In the genomic region with DNA sequence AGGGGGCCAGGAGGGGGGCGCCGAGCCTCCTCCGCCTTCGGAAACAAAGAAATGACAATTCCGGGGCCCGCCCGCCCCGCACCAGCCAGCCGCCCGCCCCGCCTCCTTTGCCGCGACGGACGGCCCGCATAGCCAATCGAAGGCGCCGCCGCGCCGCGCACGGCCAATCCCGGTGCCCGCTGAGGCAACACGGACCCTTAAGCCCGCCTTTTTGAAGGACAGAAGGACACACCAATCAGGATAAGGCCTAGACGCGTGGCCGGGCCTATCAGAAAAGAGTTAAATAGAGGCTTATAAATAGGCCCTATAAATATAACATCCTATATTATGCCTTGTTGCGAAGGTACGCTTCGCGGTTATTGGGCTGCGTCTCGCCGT, we compare ENCODE assay signal across 8 mouse cellular contexts. TPM values are rescaled to one million over a fixed set of nuclear protein-coding genes. Genes with fewer than 3 reads are reported as not detected.
A peak's percentile ranks its signal among the peaks of the same experiment; 100 is the strongest.
DNase-seq lines count a peak whose midpoint lies in the region; ATAC-seq and TF ChIP-seq lines count a peak whose summit lies in the region.

Maco1 (minus strand) TSS at position 87 of the 378 bp plus-strand sequence.

- H3K4me1 ChIP-seq in embryonic facial prominence, embryonic 12.5 days: peaks cover 25% of the 10 kb centered on the region
- H3K4me1 ChIP-seq in limb, embryonic 14.5 days (ENCODE audit: control insufficient read depth, insufficient read depth, low read length): peaks cover 12% of the 10 kb centered on the region
- peaks cover 16% of the 10 kb centered on the region; the same call in 1 of the 2 replicates for H3K4me1 ChIP-seq in midbrain, postnatal 0 days (ENCODE audit: insufficient read depth, low read length)

- H3K27me3 ChIP-seq in embryonic facial prominence, embryonic 12.5 days: no peaks in the 10 kb centered on the region
- no peaks in the 10 kb centered on the region for H3K27me3 ChIP-seq in limb, embryonic 14.5 days (ENCODE audit: control insufficient read depth, insufficient read depth, low read length)
- no peaks in the 10 kb centered on the region for H3K27me3 ChIP-seq in midbrain, postnatal 0 days (ENCODE audit: insufficient read depth, low read length)

- peak within 1 kb of the TSS; percentile 76 for H3K4me2 ChIP-seq in embryonic facial prominence, embryonic 12.5 days (replicated peaks)
- H3K4me2 ChIP-seq in limb, embryonic 14.5 days (replicated peaks; ENCODE audit: low read depth, low read length, severe bottlenecking): peak within 1 kb of the TSS; percentile 82
- peak within 1 kb of the TSS; percentile 75 for H3K4me2 ChIP-seq in midbrain, postnatal 0 days (ENCODE audit: low read depth, low read length, poor library complexity, severe bottlenecking)

- WGBS in embryonic facial prominence, embryonic 12.5 days: 0% methylated on average over 38 of the region's 38 CpGs
- under 1% methylated on average over 31 of the region's 38 CpGs for WGBS in limb, embryonic 14.5 days
- 0% methylated on average over 36 of the region's 38 CpGs for WGBS in midbrain, postnatal 0 days

- peak; percentile 96 for ATAC-seq in embryonic facial prominence, embryonic 12.5 days (ENCODE audit: insufficient number of reproducible peaks, insufficient read depth, low FRiP score, low TSS enrichment)
- ATAC-seq in limb, embryonic 14.5 days (ENCODE audit: low FRiP score, low read depth): peak; percentile 94
- peak; percentile 97 for ATAC-seq in midbrain, postnatal 0 days (ENCODE audit: low FRiP score)

- peak within 1 kb of the TSS; percentile 88 for H3K27ac ChIP-seq in embryonic facial prominence, embryonic 12.5 days
- peak within 1 kb of the TSS; percentile 92 for H3K27ac ChIP-seq in limb, embryonic 14.5 days (replicated peaks; ENCODE audit: low read depth, low read length)
- H3K27ac ChIP-seq in midbrain, postnatal 0 days (ENCODE audit: low read depth, low read length): peak within 1 kb of the TSS; percentile 100

- DNase-seq in 3134 (ENCODE audit: extremely low read depth, insufficient read length, low spot score): peak; percentile 92
- peak; percentile 99 for DNase-seq in adrenal gland, postnatal 25 days
- DNase-seq in heart, adult 8-10 months (ENCODE audit: low spot score): peak; percentile 100
- peak; percentile 100 for DNase-seq in kidney, adult 9 months
- peak; percentile 97 for DNase-seq in limb, embryonic 14.5 days (ENCODE audit: low spot score)
- peak; percentile 98 for DNase-seq in midbrain, postnatal 0 days (ENCODE audit: low spot score)
- peak; percentile 99 for DNase-seq in spleen, postnatal 14 days (ENCODE audit: low spot score in 2 of 2)

- peak within 1 kb of the TSS; percentile 91 for H3K4me3 ChIP-seq in embryonic facial prominence, embryonic 12.5 days
- peak within 1 kb of the TSS; percentile 97 for H3K4me3 ChIP-seq in limb, embryonic 14.5 days (replicated peaks; ENCODE audit: low read length)
- peak within 1 kb of the TSS; percentile 99 for H3K4me3 ChIP-seq in midbrain, postnatal 0 days (ENCODE audit: low read depth, low read length)

- H3K36me3 ChIP-seq in embryonic facial prominence, embryonic 12.5 days: no peaks in the 10 kb centered on the region
- no peaks in the 10 kb centered on the region for H3K36me3 ChIP-seq in limb, embryonic 14.5 days (ENCODE audit: control insufficient read depth, insufficient read depth, low read length)
- no peaks in the 10 kb centered on the region for H3K36me3 ChIP-seq in midbrain, postnatal 0 days (ENCODE audit: insufficient read depth, low read length)

- TF ChIP-seq CTCF in midbrain, postnatal 0 days (IDR thresholded peaks at IDR 0.05): no peak

- peak within 1 kb of the TSS; percentile 97 for H3K9ac ChIP-seq in embryonic facial prominence, embryonic 12.5 days
- H3K9ac ChIP-seq in limb, embryonic 14.5 days (ENCODE audit: low read depth, low read length, severe bottlenecking): peak within 1 kb of the TSS; percentile 96
- H3K9ac ChIP-seq in midbrain, postnatal 0 days (replicated peaks; ENCODE audit: low read length, poor library complexity, severe bottlenecking): peak within 1 kb of the TSS; percentile 97

- H3K9me3 ChIP-seq in embryonic facial prominence, embryonic 12.5 days: no peaks in the 10 kb centered on the region
- no peaks in the 10 kb centered on the region for H3K9me3 ChIP-seq in limb, embryonic 14.5 days (ENCODE audit: control insufficient read depth, low read length)
- H3K9me3 ChIP-seq in midbrain, postnatal 0 days (ENCODE audit: low read length): no peaks in the 10 kb centered on the region

- no peak for TF ChIP-seq POLR2A in limb, embryonic 14.5 days (IDR thresholded peaks at IDR 0.05; ENCODE audit: borderline replicate concordance, extremely low read depth, insufficient read depth, insufficient read length)

RNA-seq across cellular contexts. Expression of gene Maco1, which starts in this region (rescaled TPM):
- 39.2 and 40.0 TPM in 2 replicates for total RNA-seq in adrenal gland, postnatal 25 days (2021)
- 57.4 and 63.5 TPM in 2 replicates for polyA plus RNA-seq in embryonic facial prominence, embryonic 12.5 days (2016; fragmentation: Nextera tagmentation; extraction: Ambion mirVana)
- total RNA-seq in heart, adult 8-10 months (2022): 10 to 100 TPM; 21.1 to 25.0 (median 23.2) TPM
- 26.1 and 29.5 TPM in 2 replicates for polyA plus RNA-seq in limb, embryonic 14.5 days (2012; rRNA removed)
- polyA plus RNA-seq in limb, embryonic 14.5 days (2014; fragmentation: Nextera tagmentation; extraction: Ambion mirVana): 40.4 and 47.1 TPM in 2 replicates
- total RNA-seq in midbrain, postnatal 0 days (2014; rRNA removed): 62.8 and 82.4 TPM in 2 replicates
- 69.1 and 79.1 TPM in 2 replicates for polyA plus RNA-seq in midbrain, postnatal 0 days (2015; fragmentation: Nextera tagmentation; extraction: Ambion mirVana)

Comparison
In these comparisons a context has a peak if more than half of its experiments do, and no peak if none do; other contexts are left out.
1. Peak in every context shown above with its lines: DNase-seq, ATAC-seq, H3K4me3 ChIP-seq and H3K27ac ChIP-seq.